ENCODE assay signal across 12 mouse cellular contexts in genomic region chr4:32170106-32170459, GRCm38 (mm10).
DNase-seq lines count a peak whose midpoint lies in the region; ATAC-seq and TF ChIP-seq lines count a peak whose summit lies in the region.
"Had no signal": no experiment of that assay in that cellular context is flagged by ENCODE, and none has a peak within 500 bp of the region (broad histone marks: within the 10 kb centered on the region; RNA-seq: fewer than 3 reads in every experiment).

No protein-coding gene starts in this region.

- peaks cover 17% of the 10 kb centered on the region for H3K4me1 ChIP-seq in embryonic facial prominence, embryonic 13.5 days
- H3K4me1 ChIP-seq in embryonic facial prominence, embryonic 10.5 days: peaks cover 47% of the 10 kb centered on the region
- H3K4me1 ChIP-seq in liver, embryonic 11.5 days (replicated peaks; ENCODE audit: control insufficient read depth, insufficient read depth, low read length): peaks cover 23% of the 10 kb centered on the region
- peaks cover 57% of the 10 kb centered on the region for H3K4me1 ChIP-seq in limb, embryonic 12.5 days (replicated peaks)
- peaks cover 13% of the 10 kb centered on the region for H3K4me1 ChIP-seq in olfactory bulb, adult 2 months (ENCODE audit: control insufficient read depth, insufficient read depth, low read length)
- H3K4me1 ChIP-seq: hindbrain, embryonic 15.5 days had no signal

- 26% methylated on average over 4 of the region's 4 CpGs for WGBS in embryonic facial prominence, embryonic 13.5 days
- 55% methylated on average over 4 of the region's 4 CpGs for WGBS in embryonic facial prominence, embryonic 10.5 days
- 28% methylated on average over 4 of the region's 4 CpGs for WGBS in liver, embryonic 11.5 days
- 13% methylated on average over 4 of the region's 4 CpGs for WGBS in limb, embryonic 12.5 days
- 25% methylated on average over 4 of the region's 4 CpGs for WGBS in olfactory bulb, adult 2 months

- H3K4me2 ChIP-seq in embryonic facial prominence, embryonic 13.5 days: no peak overlapping the region
- peak overlapping the region; percentile 65 for H3K4me2 ChIP-seq in liver, embryonic 11.5 days
- 0 out of 2 replicates have a peak overlapping the region, but pooled peaks have one; percentile 19 for H3K4me2 ChIP-seq in limb, embryonic 12.5 days
- H3K4me2 ChIP-seq: hindbrain, embryonic 15.5 days had no signal

- no peak overlapping the region for H3K4me3 ChIP-seq in embryonic facial prominence, embryonic 13.5 days
- H3K4me3 ChIP-seq in embryonic facial prominence, embryonic 10.5 days: no peak overlapping the region
- H3K4me3 ChIP-seq in liver, embryonic 11.5 days (ENCODE audit: low read depth, low read length): no peak overlapping the region
- H3K4me3 ChIP-seq in limb, embryonic 12.5 days (replicated peaks): no peak overlapping the region
- H3K4me3 ChIP-seq in olfactory bulb, adult 2 months (ENCODE audit: insufficient read depth, low read depth, low read length): no peak overlapping the region
- H3K4me3 ChIP-seq: hindbrain, embryonic 15.5 days; midbrain, embryonic 10.5 days had no signal

- no peak overlapping the region for H3K9ac ChIP-seq in embryonic facial prominence, embryonic 13.5 days
- H3K9ac ChIP-seq in liver, embryonic 11.5 days (ENCODE audit: low read depth, low read length): peak overlapping the region; percentile 8; the same call in 1 of the 2 replicates
- H3K9ac ChIP-seq in limb, embryonic 12.5 days (replicated peaks): no peak overlapping the region
- H3K9ac ChIP-seq: hindbrain, embryonic 15.5 days had no signal

- DNase-seq in embryonic facial prominence, embryonic 10.5 days (ENCODE audit: low spot score): no peak
- no peak for DNase-seq in liver, embryonic 11.5 days (ENCODE audit: low spot score)
- DNase-seq in liver: no peak
- DNase-seq in adrenal gland, postnatal 10 days: no peak
- DNase-seq in gastrocnemius, postnatal 14 days: no peak
- DNase-seq: gastrocnemius, postnatal 25 days; kidney, adult 9 months had no signal

- 0 out of 2 replicates have a peak, but pooled peaks cover 2% of the 10 kb centered on the region for H3K27me3 ChIP-seq in embryonic facial prominence, embryonic 13.5 days
- peaks cover 18% of the 10 kb centered on the region; the same call in 1 of the 2 replicates for H3K27me3 ChIP-seq in embryonic facial prominence, embryonic 10.5 days (replicated peaks; ENCODE audit: low read depth, poor library complexity, severe bottlenecking)
- H3K27me3 ChIP-seq in liver, embryonic 11.5 days (replicated peaks; ENCODE audit: control insufficient read depth, insufficient read depth, low read length): no peaks in the 10 kb centered on the region
- 0 out of 2 replicates have a peak, but pooled peaks cover 4% of the 10 kb centered on the region for H3K27me3 ChIP-seq in limb, embryonic 12.5 days
- H3K27me3 ChIP-seq: hindbrain, embryonic 15.5 days had no signal

- no peaks in the 10 kb centered on the region for H3K36me3 ChIP-seq in embryonic facial prominence, embryonic 13.5 days
- no peaks in the 10 kb centered on the region for H3K36me3 ChIP-seq in embryonic facial prominence, embryonic 10.5 days (replicated peaks)
- no peaks in the 10 kb centered on the region for H3K36me3 ChIP-seq in liver, embryonic 11.5 days (ENCODE audit: control insufficient read depth, insufficient read depth, low read length)
- H3K36me3 ChIP-seq in limb, embryonic 12.5 days: no peaks in the 10 kb centered on the region
- H3K36me3 ChIP-seq: hindbrain, embryonic 15.5 days; midbrain, embryonic 10.5 days had no signal

- ATAC-seq in embryonic facial prominence, embryonic 13.5 days (ENCODE audit: insufficient number of reproducible peaks, insufficient read depth, low FRiP score, low TSS enrichment, low read depth): no peak
- no peak for ATAC-seq in liver, embryonic 11.5 days (replicated peaks; ENCODE audit: low FRiP score)
- peak; percentile 50; the same call in 1 of the 2 replicates for ATAC-seq in limb, embryonic 12.5 days (ENCODE audit: insufficient number of reproducible peaks, insufficient read depth, low FRiP score, low TSS enrichment, low read depth)

- TF ChIP-seq POLR2A in olfactory bulb, adult 2 months (IDR thresholded peaks at IDR 0.05; ENCODE audit: insufficient read depth, low read depth, low read length): no peak

- intact Hi-C loops in gastrocnemius, postnatal 14 days (cut with DNase I; ENCODE audit: low total_unique reads): no loop called here

- no peak for TF ChIP-seq CTCF in olfactory bulb, adult 2 months (IDR thresholded peaks at IDR 0.05; ENCODE audit: insufficient read depth, low read depth, low read length)

- no peaks in the 10 kb centered on the region for H3K9me3 ChIP-seq in embryonic facial prominence, embryonic 13.5 days
- no peaks in the 10 kb centered on the region for H3K9me3 ChIP-seq in embryonic facial prominence, embryonic 10.5 days
- H3K9me3 ChIP-seq in liver, embryonic 11.5 days (ENCODE audit: control insufficient read depth, low read length): no peaks in the 10 kb centered on the region
- 0 out of 2 replicates have a peak, but pooled peaks cover 3% of the 10 kb centered on the region for H3K9me3 ChIP-seq in limb, embryonic 12.5 days
- H3K9me3 ChIP-seq: hindbrain, embryonic 15.5 days; midbrain, embryonic 10.5 days had no signal

- 0 out of 2 replicates have a peak overlapping the region, but pooled peaks have one; percentile 12 for H3K27ac ChIP-seq in embryonic facial prominence, embryonic 13.5 days
- H3K27ac ChIP-seq in embryonic facial prominence, embryonic 10.5 days (replicated peaks): no peak overlapping the region
- peak overlapping the region; percentile 44 for H3K27ac ChIP-seq in liver, embryonic 11.5 days (ENCODE audit: low read depth, low read length)
- peak overlapping the region; percentile 35; the same call in 1 of the 2 replicates for H3K27ac ChIP-seq in limb, embryonic 12.5 days
- H3K27ac ChIP-seq in olfactory bulb, adult 2 months (ENCODE audit: insufficient read depth, low read depth, low read length): peak overlapping the region; percentile 54
- H3K27ac ChIP-seq: hindbrain, embryonic 15.5 days had no signal
